Mouse (Mus musculus) thymus, postnatal 10 days (tissue): ENCODE results near the gene Zscan2.

Experiments used
- DNase-seq, 2 experiments: peaks; one replicate each; pipeline ENCODE4 v3.0.0; 2021; ENCODE audit warnings: low spot score in 2 of 2

Zscan2 gene

DNA sequence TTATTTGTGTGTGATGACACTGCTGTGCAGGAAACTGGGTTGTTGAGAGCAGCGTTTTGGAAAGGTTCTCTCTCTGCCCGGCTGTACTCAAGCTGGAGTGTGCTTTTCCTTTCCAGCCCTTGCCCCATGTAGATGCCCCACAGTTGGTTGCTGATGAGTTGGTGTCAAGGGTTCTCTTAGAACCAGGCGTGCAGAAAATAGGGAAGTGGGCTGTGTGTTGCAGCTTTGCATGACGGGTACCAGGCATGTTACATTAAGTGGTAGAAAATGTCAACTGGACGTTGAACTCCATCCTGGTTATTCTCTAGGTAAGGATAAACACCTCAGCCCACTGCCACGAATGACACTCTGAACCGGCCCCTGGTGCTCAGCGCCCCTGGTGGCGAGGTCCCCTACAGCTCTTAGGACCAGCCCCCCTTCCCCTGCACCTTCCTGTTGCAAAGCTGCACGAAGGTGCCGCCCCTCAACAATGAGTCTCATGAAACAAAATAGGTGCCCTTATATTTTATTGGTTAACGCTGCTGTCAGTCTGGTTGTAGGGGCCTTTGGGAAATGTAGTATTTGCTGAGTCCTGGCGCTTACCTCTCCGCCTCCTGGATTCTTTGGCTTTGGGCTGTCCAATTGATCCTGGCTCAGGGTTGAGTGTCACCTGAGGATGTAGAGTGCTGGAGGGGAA, 22.2 kb downstream of the Zscan2 start:
- peak; percentile 83 to 85 for DNase-seq

DNA sequence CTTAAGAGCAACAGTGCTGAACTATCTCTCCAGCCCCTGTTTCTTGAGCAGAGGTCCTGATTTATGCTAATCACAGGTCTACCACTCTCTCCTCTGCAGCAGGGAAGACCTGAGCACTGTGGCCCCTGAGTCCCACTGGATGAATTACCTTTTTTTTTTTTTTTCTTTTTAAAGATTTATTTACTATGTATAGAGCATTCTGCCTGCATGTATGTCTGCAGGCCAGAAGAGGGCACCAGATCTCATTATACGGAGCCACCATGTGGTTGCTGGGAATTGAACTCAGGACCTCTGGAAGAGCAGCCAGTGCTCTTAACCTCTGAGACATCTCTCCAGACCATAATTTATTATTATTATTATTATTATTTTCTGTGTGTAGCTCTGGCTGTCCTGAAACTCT, 24.9 kb downstream of the Zscan2 start:
- DNase-seq, result peak in 1 of 2 experiments; percentile 49

DNA sequence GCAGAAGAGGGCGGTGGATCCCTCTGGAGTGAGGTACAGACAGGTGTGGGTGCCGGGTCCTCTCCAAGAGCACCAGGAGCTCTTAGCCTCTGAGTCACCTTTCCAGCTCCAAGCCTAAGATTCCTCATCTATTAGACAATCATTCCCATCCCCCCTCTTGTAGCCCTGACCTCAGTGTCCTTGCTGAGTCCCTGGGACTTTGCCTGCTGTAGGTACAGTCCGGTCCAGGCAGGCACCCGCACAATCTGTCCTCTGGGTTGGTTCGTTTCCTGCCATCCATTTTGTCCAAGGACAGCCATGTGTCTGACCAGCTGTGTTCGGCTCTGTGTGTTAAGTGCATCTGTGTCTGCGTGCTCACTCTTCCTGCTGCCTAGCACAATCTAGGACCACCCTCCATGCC, 27.9 kb downstream of the Zscan2 start:
- DNase-seq, result no peak

DNA sequence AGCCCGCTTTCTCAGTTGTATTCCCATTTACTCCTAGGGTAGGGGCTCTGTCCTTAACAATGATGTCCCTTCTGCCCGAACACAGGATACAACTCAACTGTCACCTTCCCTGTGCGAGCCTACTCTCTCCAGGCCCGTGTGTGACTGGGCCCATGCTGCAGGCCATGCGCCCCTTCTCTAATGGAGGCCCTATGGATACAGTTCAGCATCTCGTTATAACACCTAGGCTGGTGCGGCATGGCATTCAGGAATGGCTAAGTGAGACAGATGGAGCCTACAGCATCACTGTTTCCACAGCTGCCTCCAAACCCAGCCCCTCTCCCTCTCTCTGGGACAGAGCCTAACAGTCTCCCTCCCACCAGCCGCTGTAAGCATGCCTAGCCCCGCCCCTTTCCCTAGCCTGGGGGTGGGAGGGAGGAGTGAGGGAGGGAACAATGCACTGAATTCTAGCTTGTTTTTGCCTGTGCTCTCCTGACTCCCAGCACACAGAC, 28.3 kb downstream of the Zscan2 start:
- DNase-seq, result peak; percentile 50 to 53

DNA sequence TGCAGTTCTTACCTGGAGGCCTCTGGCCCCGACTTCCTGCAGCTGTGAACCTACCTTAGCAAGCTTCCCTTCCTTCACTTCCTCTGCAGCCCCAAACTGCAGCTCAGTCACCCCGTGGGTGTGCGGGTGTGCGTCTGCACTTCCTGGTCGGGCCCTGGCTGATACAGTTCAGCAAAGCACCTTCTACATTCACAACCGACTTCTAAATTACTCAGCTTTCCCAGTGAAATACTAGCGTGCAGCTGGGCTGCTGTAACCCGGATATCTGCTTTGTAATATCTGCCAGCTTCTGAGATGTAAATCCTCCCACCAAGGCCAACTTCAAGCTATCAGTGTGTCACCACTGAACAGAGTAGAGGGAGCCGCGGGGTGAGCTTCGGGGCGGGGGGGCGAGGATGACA, 29.1 kb downstream of the Zscan2 start:
- DNase-seq, result peak; percentile 84 to 86

DNA sequence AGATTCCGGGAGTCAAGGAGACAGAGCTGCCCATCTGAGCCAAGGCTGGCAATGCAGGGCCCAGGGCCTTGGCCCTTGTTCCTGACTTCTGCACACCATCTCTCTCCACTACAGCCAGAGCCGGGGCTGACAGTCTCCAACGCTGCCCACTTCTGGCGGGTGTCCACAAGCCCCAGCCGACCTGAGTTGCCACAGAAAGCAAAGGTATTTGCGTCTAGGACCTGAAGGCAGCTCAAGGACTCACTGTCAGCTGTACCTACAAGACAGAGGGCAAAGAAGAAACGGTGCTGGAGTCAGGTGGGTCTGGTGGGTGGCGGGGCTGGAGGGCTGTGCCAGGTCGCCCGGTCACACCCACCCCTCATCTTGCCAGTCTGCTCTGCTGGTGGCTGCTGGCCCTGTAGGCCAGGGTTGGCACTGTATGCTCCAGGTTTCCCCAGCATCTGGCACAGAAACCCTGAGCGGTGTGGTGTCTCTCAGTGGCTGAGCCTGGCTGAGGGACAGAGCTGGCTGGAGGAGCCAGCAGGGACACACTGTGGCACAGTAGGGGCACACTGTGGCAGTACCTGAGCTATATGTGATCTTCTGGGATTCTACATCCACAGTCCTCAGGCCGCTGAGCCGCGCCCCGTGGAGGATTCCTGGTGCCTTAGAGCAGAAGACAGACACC, 32.5 kb downstream of the Zscan2 start:
- no peak for DNase-seq

DNA sequence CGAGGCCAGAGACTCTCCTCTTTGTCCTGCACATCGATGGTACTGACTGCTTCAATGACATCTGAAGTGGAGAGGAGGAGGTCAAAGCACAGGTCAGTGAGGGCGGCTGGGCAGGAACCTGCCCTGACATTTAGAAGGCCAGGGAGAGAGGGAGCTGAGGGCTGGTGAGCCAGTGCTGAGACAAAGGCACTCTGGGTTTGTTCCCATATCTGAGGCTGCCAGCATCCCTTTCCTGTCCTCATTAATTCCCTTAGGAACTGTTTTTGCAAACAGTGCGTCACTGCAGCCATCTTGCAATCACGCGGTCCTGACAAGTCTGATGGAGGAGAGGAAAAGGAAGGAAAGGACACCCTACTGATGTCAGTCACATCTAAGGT, 33.0 kb downstream of the Zscan2 start:
- DNase-seq, result no peak

DNA sequence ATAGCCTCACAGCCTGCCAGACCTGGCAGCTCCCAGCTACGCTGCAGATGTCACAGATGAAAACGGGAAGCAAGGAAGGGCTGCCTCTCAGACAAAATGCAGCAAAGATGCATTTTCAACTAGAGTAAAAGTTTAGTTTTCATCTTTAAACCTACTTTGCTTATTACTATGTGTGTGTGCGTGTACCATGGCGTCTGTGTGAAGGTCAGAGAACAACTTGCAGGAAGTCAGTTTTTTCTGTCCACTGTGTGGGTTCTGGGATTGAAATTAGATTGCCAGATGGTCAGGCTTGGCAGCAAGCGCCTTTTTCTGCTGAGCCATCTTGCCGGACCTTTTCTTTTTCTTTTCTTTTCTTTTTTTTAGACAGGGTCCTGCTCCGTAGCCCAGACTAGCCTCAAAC, 33.5 kb downstream of the Zscan2 start:
- DNase-seq, result no peak

DNA sequence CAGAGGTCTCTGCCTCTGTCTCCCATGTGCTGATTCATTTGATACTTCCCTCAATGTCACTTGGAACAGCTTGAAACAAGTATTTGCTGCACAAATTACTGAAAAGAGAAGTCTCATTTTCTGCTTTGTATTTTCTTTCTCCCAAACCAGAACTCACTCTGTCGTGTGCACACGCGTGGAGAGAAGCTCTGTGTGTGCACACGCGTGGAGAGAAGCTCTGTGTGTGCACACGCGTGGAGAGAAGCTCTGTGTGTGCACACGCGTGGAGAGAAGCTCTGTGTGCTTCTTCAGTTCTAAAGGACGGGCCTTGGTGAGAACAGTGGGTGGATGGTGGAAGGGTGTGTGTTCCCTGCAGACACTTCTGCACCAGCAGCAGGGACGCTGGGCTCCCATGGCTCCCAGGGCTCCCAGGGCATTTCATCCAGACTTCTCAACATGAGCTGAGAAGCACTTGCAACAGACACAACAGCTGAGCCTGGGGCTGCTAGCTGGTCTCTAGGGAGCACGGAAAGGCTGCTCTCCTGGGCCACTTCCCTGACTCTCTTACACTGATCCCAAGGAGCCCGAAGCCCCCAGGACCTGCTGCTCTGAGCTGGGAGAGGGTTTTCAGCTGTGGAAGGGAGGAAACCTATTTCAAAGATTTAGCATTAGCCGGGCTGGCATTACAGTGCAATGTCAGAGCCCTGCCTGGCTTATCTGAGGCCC, 34.2 kb downstream of the Zscan2 start:
- DNase-seq, result no peak

DNA sequence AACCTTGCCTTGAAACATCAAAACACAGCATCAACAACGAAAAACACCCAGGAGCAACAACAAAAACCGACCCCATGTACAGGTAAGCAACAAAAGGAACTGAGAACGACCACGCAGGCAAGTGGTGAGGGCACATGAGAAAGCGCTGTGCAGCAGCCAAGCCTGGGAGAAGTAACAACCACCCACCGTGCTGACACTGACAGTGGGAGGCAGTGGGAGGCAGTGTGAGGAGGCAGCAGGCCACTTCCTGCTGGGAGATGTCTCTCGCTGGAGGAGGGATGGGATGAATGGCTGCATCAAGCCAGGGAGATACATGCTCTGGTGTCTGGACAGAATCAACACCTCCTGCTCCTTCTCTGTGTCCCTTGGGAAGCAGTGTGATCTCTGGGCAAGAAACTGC, 36.4 kb downstream of the Zscan2 start:
- DNase-seq, result no peak

DNA sequence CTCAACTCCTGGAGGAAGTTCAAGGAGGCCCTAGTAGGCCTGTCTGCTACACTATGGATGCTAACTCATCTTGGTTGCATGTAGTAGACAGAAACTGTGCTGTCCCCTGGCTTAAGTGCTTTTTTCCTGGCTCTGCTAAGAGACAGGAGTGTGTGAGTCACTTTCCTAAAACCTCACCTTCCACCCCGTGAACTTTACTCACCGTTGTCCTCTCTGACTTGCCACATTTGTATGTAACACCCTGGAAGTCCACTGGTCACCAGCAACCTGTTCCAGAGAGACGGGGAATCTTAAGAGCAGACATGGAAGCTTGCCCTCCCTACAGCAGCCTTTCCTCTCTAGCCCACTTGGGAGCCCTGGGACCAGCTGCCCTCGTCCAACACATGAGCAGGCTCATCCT, 37.0 kb downstream of the Zscan2 start:
- no peak for DNase-seq

DNA sequence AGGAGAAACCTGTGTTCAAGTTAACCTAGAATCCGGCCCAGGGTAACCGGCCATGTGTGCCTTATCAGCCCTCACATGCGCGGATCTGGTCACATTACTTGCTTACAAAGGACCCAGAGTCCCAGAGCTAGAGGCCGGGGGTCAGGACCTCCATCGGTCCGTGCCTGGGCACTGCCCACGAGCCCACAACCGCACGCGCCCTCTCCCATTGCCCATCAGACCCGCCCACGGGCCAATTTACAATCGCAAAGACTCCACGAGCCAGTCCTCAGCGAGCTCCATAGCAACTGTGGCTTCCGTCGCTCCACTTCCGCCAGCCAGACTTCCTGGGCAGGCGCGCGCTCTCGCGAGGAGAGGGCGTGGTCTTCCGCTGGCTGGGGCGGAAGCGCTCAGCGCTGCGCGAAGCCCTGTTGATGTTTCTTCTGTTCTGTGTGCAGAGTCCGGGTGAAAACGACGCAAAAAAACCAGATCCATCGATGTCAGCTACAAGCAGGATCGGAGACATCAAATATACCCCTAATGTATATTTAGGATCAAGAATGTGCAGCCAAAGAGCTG, 40.3 kb downstream of the Zscan2 start, which contains the start of gene Wdr73:
TSS of gene Wdr73 (minus strand) at position 326 of the 558 bp plus-strand sequence.
- DNase-seq, result peak; percentile 85 to 91

DNA sequence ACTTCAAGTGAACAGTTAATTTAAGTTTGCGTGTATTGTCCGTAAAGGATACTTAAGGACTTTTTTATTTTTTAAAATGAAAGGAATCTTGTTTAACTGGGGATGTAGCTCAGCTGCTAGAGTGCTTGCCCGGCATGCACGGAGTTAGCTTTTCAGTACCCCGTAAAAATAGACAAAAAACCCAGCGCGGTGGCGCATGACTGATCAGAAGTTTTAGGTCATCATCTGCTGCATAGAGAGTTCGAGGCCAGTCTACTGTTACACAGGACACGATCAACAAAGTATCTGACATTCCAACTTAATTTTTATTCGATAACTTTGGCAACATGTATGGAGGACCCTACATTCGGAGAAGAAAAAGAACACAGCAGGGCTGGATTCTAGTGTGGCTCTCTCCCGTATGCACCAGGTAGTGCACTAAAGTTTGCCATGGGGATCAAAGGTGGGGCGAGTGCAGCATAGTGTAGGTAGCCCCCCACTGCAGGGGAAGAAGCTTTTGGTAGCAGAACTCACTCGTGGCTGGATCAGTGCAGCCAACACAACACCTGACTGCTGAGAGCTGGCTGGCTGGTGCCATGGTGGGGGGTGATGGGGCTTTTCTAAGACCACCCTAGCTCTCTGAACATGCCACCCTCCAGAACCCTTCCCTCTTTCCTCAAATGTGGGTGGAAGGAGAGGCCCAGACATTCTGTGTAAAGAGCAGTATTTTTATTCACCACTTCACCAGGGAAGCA, 41.0 kb downstream of the Zscan2 start:
- no peak for DNase-seq

DNA sequence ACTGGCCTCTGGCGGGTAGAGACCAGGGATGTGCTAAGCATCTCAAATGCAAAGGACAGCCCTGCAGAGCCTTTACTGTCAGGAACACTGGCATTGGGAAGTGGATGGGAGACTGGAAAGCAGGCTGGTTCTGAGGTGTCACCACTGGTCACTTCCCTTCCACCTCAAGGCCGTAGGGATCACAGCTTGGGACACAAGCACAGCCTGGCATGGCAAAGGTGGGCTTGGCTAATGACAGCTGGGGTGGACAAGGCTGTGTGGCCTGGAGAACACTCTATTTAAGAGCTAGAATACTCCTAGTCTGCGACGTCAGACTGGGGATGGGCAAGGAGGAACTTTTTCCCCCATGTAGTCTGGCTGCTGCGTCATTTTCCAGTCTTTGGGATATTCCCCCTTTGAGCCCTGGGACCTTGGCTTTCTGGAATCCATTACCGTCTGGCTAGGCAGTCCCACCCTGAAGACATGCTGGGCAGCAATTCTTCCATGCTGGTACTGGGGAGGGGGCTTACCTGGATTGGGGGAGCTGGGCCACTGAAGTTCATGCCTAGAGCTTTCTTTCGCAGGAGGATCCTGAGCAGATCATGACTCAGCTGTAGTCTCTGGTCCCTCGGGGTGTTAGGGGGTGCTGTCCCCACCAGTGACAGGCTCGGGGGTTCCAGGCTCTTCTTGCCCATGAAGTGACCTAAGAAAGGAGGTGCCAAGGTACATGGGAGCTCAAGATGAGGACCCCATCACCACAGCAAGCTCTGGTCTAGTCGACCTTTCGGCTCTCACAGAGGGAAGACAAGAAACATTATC, 43.1 kb downstream of the Zscan2 start:
- no peak for DNase-seq

DNA sequence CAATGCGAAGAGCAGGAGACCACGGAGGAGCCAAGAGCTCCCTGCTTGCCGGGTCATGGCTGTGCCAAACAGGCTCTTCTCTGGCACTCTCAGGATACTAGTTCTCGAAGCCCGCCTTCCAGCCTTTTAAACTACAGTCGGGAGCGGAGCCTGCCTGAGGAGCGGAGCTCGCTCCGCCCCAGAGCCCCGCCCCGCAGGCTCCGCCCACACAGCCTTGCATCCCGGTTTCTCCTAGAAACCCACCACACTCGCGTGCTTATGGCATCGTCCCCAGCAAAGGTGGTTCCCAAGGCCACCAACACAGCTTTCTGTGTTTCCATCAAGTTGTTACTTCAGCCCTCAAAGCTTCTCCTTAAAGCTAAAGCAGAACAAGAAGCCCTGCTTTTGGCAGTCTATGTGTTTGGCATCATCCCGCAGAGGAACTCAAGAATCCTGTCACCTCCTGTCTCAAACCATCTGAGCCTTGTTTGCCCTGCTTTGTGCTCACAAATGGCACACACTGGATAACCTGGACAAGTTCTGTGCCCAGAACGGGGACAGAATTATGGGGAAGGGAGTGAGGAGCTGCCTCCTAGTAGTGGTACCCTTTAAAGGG, 44.3 kb downstream of the Zscan2 start, which contains the start of gene Nmb:
TSS of gene Nmb (minus strand) at position 156 of the 595 bp plus-strand sequence.
- peak; percentile 29 to 51 for DNase-seq

DNA sequence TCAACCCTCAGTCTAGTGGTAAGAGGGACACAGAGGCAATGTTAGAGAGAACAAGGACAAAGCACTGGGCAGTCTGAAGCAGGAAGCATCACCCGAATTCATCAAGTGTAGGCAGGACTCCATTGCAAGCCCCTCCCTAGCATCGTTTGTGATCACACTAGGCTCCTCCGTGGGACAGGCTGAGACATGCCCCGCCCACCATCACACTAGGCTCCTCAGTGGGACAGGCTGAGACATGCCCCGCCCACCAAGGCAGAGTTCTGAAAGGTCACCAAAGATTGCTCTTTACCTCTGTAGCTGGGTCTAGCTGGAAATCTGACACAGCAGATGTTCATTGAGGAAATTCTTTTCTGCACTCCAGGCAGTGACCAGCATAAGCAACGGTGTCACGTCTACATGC, 50.3 kb downstream of the Zscan2 start:
- DNase-seq, result no peak

DNA sequence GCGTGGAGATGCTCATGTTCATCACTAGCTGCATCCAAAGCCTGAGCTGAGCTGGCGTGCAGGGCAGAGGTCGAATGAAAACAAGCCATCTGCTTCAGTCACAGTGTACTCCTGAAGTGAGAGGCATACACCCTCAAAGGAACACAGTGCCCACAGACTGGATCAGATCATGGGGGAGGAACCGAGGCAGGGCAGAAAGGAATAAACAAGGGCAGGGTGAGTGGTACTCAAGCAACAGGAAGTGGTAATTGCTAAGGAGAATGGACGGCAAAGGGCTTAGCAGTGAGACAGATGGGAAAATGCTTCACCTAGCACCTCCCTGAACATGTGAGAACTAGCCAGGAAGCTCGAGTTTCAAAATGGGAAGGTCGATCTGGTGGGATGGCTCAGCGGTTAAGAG, 51.8 kb downstream of the Zscan2 start:
- DNase-seq, result no peak

DNA sequence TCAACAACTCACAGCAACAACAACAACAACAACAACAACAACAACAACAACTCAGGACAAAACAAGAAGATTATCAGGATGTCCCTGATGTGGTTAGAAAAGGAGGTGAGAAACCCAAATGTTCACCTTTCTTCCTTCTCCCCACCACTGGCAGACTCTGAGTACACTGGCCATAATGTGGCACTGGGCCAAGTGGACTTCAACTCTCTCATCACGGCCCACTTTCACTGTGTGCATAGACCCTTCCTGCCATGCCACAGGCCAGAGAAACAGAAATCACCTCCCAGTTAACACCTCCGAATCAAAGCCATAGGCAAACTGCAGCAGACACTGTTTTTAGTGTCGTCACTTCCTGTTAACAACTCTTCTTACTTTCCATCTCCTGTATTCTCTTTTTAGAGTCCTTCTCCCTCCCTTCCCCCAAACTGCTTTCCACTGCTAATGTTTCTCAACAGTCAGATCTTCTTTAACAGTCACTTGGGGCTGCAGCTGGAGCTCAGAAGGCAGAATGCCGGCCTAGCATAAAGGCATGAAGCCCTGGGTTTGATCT, 57.3 kb downstream of the Zscan2 start:
- peak in 1 of 2 experiments; percentile 32 for DNase-seq

DNA sequence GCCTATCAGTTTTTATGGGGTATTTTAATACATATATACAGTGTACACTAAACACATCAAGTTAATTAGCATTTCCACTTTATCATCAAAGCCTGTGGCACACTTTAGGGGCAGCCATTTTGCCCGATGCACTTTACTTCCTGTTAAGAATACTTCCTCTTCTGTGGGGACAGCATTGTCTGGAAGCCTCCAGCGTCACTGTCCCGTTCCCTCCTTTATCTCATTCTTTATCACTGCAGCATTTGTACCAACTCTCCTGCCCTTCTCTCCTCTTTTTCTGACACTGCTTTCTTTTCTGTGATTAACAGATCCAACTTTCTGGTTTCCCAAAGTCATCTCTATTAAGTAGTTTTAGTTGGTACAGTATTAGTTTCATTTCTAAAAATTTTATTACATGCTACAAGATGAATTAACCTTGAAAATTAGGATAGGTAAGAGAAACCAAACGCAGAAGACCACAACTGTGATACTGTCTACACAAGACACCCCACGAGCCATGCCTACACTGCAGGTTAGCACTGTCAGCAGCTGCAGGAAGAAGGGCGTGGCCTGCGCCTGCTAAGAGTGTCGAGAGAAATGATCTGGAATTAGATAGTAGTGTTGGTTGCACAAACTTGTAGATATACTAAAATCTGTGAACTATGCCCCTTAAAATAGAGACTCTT, 58.4 kb downstream of the Zscan2 start:
- peak; percentile 44 to 65 for DNase-seq

DNA sequence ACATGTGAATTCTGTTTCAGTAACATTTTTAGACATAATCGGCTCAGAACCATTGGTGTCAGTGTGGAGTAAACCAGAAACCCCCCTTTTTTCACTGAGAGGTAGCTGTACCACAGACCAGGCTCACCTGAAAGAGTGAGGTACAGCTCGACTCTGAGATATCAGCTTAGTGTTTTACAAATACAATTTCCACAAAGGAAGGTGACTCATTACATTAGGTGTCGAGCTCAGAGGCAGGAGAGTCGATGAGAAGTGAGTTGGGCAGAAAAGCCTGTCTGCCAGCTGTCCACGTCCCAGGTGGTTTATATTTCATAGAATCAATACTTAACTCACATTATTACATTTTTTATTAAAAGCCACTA, 58.9 kb downstream of the Zscan2 start:
- DNase-seq, result no peak
